Mouse (Mus musculus) cortical plate, adult 2 months (tissue): ENCODE results near the gene Sarnp.

Experiments
- CTCF ChIP-seq: fragments of 200-500 bp; IDR thresholded peaks from 2 replicates; pipeline ENCODE4 v1.5.1; 2011; ENCODE audit warnings: mild to moderate bottlenecking, control low read depth, low read length; ENCODE audit not compliant: insufficient read depth; ENCODE audit errors: extremely low read depth
- POLR2A ChIP-seq: fragments of 200-500 bp; IDR thresholded peaks from 2 replicates; pipeline ENCODE4 v1.6.1; 2011; ENCODE audit warnings: mild to moderate bottlenecking, low read length, control low read depth; ENCODE audit not compliant: insufficient read depth; ENCODE audit errors: extremely low read depth

DNA sequence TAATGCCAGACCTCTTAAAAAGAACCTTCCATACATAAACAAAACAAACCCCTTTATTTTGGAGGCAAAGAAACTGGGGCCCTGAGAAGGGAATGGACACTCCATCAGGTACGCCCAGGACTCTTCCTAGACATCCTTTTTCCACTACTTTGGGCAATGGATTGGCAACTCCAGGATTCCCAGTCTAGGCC, 105.6 kb downstream of the Sarnp start, which contains the start of gene Rdh5:
- TF ChIP-seq CTCF = no peak
- TF ChIP-seq POLR2A = no peak
